ENCODE assay signal across 9 mouse cellular contexts in genomic region chr1:142742307-142742706, GRCm38 (mm10).
DNase-seq lines count a peak whose midpoint lies in the region; ATAC-seq lines count a peak whose summit lies in the region.
"Had no signal": no experiment of that assay in that cellular context is flagged by ENCODE, and none has a peak within 500 bp of the region (broad histone marks: within the 10 kb centered on the region; RNA-seq: fewer than 3 reads in every experiment).

No protein-coding gene starts in this region.

- 17% methylated on average over 2 of the region's 2 CpGs for WGBS in midbrain, embryonic 12.5 days

- no peak overlapping the region for H3K9ac ChIP-seq in midbrain, embryonic 12.5 days (replicated peaks)
- H3K9ac ChIP-seq: hindbrain, embryonic 15.5 days had no signal

- no peak overlapping the region for H3K4me3 ChIP-seq in midbrain, embryonic 12.5 days
- H3K4me3 ChIP-seq: hindbrain, embryonic 15.5 days had no signal

- no peak overlapping the region for H3K4me2 ChIP-seq in midbrain, embryonic 12.5 days (replicated peaks)
- H3K4me2 ChIP-seq: hindbrain, embryonic 15.5 days had no signal

- H3K27ac ChIP-seq in midbrain, embryonic 12.5 days (replicated peaks) = no peak overlapping the region
- H3K27ac ChIP-seq: hindbrain, embryonic 15.5 days had no signal

- peak; percentile 90 for ATAC-seq in midbrain, embryonic 12.5 days (ENCODE audit: low FRiP score, low read depth)

- no peaks in the 10 kb centered on the region for H3K9me3 ChIP-seq in midbrain, embryonic 12.5 days
- H3K9me3 ChIP-seq: hindbrain, embryonic 15.5 days had no signal

- H3K27me3 ChIP-seq in midbrain, embryonic 12.5 days = no peaks in the 10 kb centered on the region
- H3K27me3 ChIP-seq: hindbrain, embryonic 15.5 days had no signal

- DNase-seq in cerebellum, postnatal 10 days = peak; percentile 56 to 57
- no peak for DNase-seq in cerebellum, adult 11-12 months
- peak; percentile 10 to 13 for DNase-seq in urinary bladder, postnatal 36 days (ENCODE audit: low spot score in 2 of 2)
- no peak for DNase-seq in urinary bladder, postnatal 10 days (ENCODE audit: low spot score)
- DNase-seq in forelimb bud, embryonic 11.5 days (ENCODE audit: low read depth, low spot score) = peak; percentile 70
- peak; percentile 4 to 5 for DNase-seq in layer of hippocampus, postnatal 14 days (ENCODE audit: low spot score in 2 of 2)
- DNase-seq in yolk sac, embryonic 10.5 days (ENCODE audit: low spot score) = peak; percentile 31

- no peaks in the 10 kb centered on the region for H3K36me3 ChIP-seq in midbrain, embryonic 12.5 days
- H3K36me3 ChIP-seq: hindbrain, embryonic 15.5 days had no signal

- H3K4me1 ChIP-seq in midbrain, embryonic 12.5 days = no peaks in the 10 kb centered on the region
- H3K4me1 ChIP-seq: hindbrain, embryonic 15.5 days had no signal

Comparison
In these comparisons a context has a peak if more than half of its experiments do, and no peak if none do; other contexts are left out.
1. DNase-seq: peak in cerebellum, postnatal 10 days (2 of 2), urinary bladder, postnatal 36 days (2 of 2), forelimb bud, embryonic 11.5 days (single experiment), layer of hippocampus, postnatal 14 days (2 of 2) and yolk sac, embryonic 10.5 days (single experiment); none in cerebellum, adult 11-12 months (single experiment) and urinary bladder, postnatal 10 days (single experiment).